Mouse (Mus musculus) kidney, adult 8-10 months (tissue): ENCODE data around the gene Mrgprb3.

ENCODE experiments used
- DNase-seq, 2 experiments: peaks; one replicate each; pipeline ENCODE4 v3.0.0; 2022

The Mrgprb3 gene

GRCm38 (mm10) chr7:48643711-48644110 is at the start of gene Mrgprb3:
Mrgprb3 (minus strand) TSS chr7:48643811.
- DNase-seq, result no peak
